Mouse (Mus musculus) CH12.LX (cell line): ENCODE results near the gene Cilp. TPM values are rescaled to one million over a fixed set of nuclear protein-coding genes. Genes with fewer than 3 reads are reported as not detected.

Experiments
- DNase-seq: peaks from one replicate; pipeline ENCODE4 v3.0.0-alpha.2; 2013; ENCODE audit errors: extremely low read depth
- H3K27ac ChIP-seq: 2 replicates; pipeline ENCODE4 v1.5.1; 2012; ENCODE audit warnings: low read depth, mild to moderate bottlenecking, control low read depth, moderate library complexity; ENCODE audit not compliant: insufficient read depth
- H3K27me3 ChIP-seq: replicated peaks from 2 replicates; pipeline ENCODE3; 2012; ENCODE audit warnings: inconsistent platforms
- H3K36me3 ChIP-seq, 2 experiments: replicated peaks in 1 of 2; 2 replicates each; pipeline versions ENCODE3 to v1.6.1; 2012; ENCODE audit warnings: inconsistent platforms in 1 of 2, low read length in 1 of 2, mild to moderate bottlenecking in 1 of 2, mixed read lengths in 1 of 2, moderate library complexity in 1 of 2; ENCODE audit not compliant: control insufficient read depth in 1 of 2, insufficient read depth in 1 of 2
- H3K4me1 ChIP-seq, 2 experiments: 2 replicates each; pipeline ENCODE4 v1.6.1; 2012; ENCODE audit warnings: inconsistent platforms in 1 of 2, moderate library complexity in 1 of 2; ENCODE audit not compliant: insufficient read depth in 2 of 2, control insufficient read depth in 1 of 2
- H3K4me2 ChIP-seq: 2 replicates; pipeline ENCODE4 v1.6.1; 2012; ENCODE audit warnings: low read depth, mild to moderate bottlenecking, control low read depth; ENCODE audit not compliant: poor library complexity, insufficient read depth, severe bottlenecking
- H3K4me3 ChIP-seq, 3 experiments: fragments of 150-350 bp in 1 of 3; sonication (generic) in 1 of 3; replicated peaks in 1 of 3; 2 replicates each; pipeline versions ENCODE3 to v1.5.1; 2011 to 2012; ENCODE audit warnings: low read depth in 2 of 3, low read length in 2 of 3, mild to moderate bottlenecking in 2 of 3, moderate library complexity in 2 of 3, control low read depth in 1 of 3, improper control_type of control experiment in 1 of 3, inconsistent platforms in 1 of 3, mixed read lengths in 1 of 3; ENCODE audit not compliant: poor library complexity in 1 of 3
- H3K79me2 ChIP-seq: replicated peaks from 2 replicates; pipeline ENCODE4 v1.6.1; 2012; ENCODE audit warnings: mild to moderate bottlenecking, moderate library complexity; ENCODE audit not compliant: control insufficient read depth, poor library complexity, insufficient read depth, severe bottlenecking; ENCODE audit errors: extremely low read depth
- H3K9ac ChIP-seq: 2 replicates; pipeline ENCODE4 v1.6.1; 2012; ENCODE audit warnings: low read depth, mild to moderate bottlenecking, control low read depth, moderate library complexity; ENCODE audit not compliant: insufficient read depth
- H3K9me3 ChIP-seq: replicated peaks from 2 replicates; pipeline ENCODE3; 2012; ENCODE audit warnings: low read length, inconsistent platforms, mixed read lengths
- CHD2 ChIP-seq: IDR thresholded peaks from 2 replicates; pipeline ENCODE4 v1.6.1; 2011; ENCODE audit warnings: low read length, improper control_type of control experiment
- CTCF ChIP-seq, 2 experiments: IDR thresholded peaks in 1 of 2; conservative IDR thresholded peaks in 1 of 2; 2 replicates each; pipeline ENCODE4 v1.5.1; 2011 to 2012; ENCODE audit warnings: low read depth in 2 of 2, low read length in 2 of 2, improper control_type of control experiment in 1 of 2, inconsistent platforms in 1 of 2, mild to moderate bottlenecking in 1 of 2, moderate library complexity in 1 of 2
- ETS1 ChIP-seq: conservative IDR thresholded peaks from 2 replicates; pipeline ENCODE4 v1.6.1; 2012; ENCODE audit warnings: low read depth, mild to moderate bottlenecking, inconsistent platforms, low read length, improper control_type of control experiment, moderate library complexity
- GABPA ChIP-seq: IDR thresholded peaks from 2 replicates; pipeline ENCODE4 v1.6.1; 2012; ENCODE audit warnings: low read depth, low read length, improper control_type of control experiment, inconsistent platforms; ENCODE audit not compliant: insufficient replicate concordance
- HCFC1 ChIP-seq: IDR thresholded peaks from 2 replicates; pipeline ENCODE4 v1.6.1; 2012; ENCODE audit warnings: low read depth, mild to moderate bottlenecking, inconsistent platforms, low read length, improper control_type of control experiment
- JUN ChIP-seq: IDR thresholded peaks from 2 replicates; pipeline ENCODE4 v1.6.1; 2011; ENCODE audit warnings: low read depth, mild to moderate bottlenecking, low read length, improper control_type of control experiment, moderate library complexity; ENCODE audit not compliant: insufficient read depth
- KAT2A ChIP-seq: IDR thresholded peaks from 2 replicates; pipeline ENCODE4 v1.6.1; 2012; ENCODE audit warnings: low read length, improper control_type of control experiment, inconsistent platforms; ENCODE audit not compliant: insufficient replicate concordance
- MAFK ChIP-seq: IDR thresholded peaks from 2 replicates; pipeline ENCODE4 v1.6.1; 2011; ENCODE audit warnings: low read length, improper control_type of control experiment; ENCODE audit not compliant: insufficient replicate concordance
- MAX ChIP-seq: IDR thresholded peaks from 2 replicates; pipeline ENCODE4 v1.6.1; 2011; ENCODE audit warnings: low read length, improper control_type of control experiment
- MEF2A ChIP-seq: IDR thresholded peaks from 2 replicates; pipeline ENCODE4 v1.6.1; 2014; ENCODE audit warnings: low read depth, mild to moderate bottlenecking, inconsistent platforms, low read length, improper control_type of control experiment, borderline replicate concordance
- MXI1 ChIP-seq: IDR thresholded peaks from 2 replicates; pipeline ENCODE4 v1.6.1; 2011; ENCODE audit warnings: mild to moderate bottlenecking, low read depth, low read length, improper control_type of control experiment
- NELFE ChIP-seq: IDR thresholded peaks from 2 replicates; pipeline ENCODE4 v1.6.1; 2011; ENCODE audit warnings: low read depth, low read length, improper control_type of control experiment
- POLR2A ChIP-seq: IDR thresholded peaks from 2 replicates; pipeline ENCODE4 v1.6.1; 2011; ENCODE audit warnings: low read depth, mild to moderate bottlenecking, improper control_type of control experiment, low read length
- POLR2AphosphoS2 ChIP-seq: IDR thresholded peaks from 2 replicates; pipeline ENCODE4 v1.6.1; 2011; ENCODE audit warnings: low read depth, low read length, improper control_type of control experiment
- RAD21 ChIP-seq: IDR thresholded peaks from 2 replicates; pipeline ENCODE4 v1.6.1; 2011; ENCODE audit warnings: low read depth, mild to moderate bottlenecking, low read length, improper control_type of control experiment, moderate library complexity
- RCOR1 ChIP-seq: conservative IDR thresholded peaks from 2 replicates; pipeline ENCODE4 v1.6.1; 2012; ENCODE audit warnings: low read depth, mild to moderate bottlenecking, inconsistent platforms, low read length, improper control_type of control experiment
- SIN3A ChIP-seq: IDR thresholded peaks from 2 replicates; pipeline ENCODE4 v1.6.1; 2012; ENCODE audit warnings: low read length, improper control_type of control experiment, inconsistent platforms
- SMC3 ChIP-seq: IDR thresholded peaks from 2 replicates; pipeline ENCODE4 v1.6.1; 2011; ENCODE audit warnings: low read depth, low read length, improper control_type of control experiment
- ZC3H11A ChIP-seq: IDR thresholded peaks from 2 replicates; pipeline ENCODE4 v1.6.1; 2012; ENCODE audit warnings: low read depth, mild to moderate bottlenecking, inconsistent platforms, low read length, improper control_type of control experiment
- ZKSCAN1 ChIP-seq: IDR thresholded peaks from 2 replicates; pipeline ENCODE4 v1.6.1; 2012; ENCODE audit warnings: low read depth, inconsistent platforms, low read length, improper control_type of control experiment, borderline replicate concordance
- dilution Hi-C: fragments of 300-500 bp; cut with MboI; formaldehyde crosslinking; loops from 2 replicates; pipeline ENCODE4 v1.14.3; 2020; ENCODE audit warnings: low sequenced_read_pairs; ENCODE audit not compliant: extremely low pct_unique_long_range_greater_than_20kb, extremely low pct_ligation_motif_present
- in situ Hi-C: fragments of 300-500 bp; cut with MboI; formaldehyde crosslinking; loops from 3 replicates; pipeline ENCODE4 v1.14.3; 2019; ENCODE audit warnings: low sequenced_read_pairs, low pct_ligation_motif_present, low pct_unique_long_range_greater_than_20kb, mixed read lengths
- polyA plus RNA-seq: library from polyadenylated mRNA; unstranded; fragments of >175 nt; gene quantifications from 2 replicates; pipeline ENCODE4 v1.2.1, GENCODE M21; 2012; ENCODE audit warnings: low read depth; ENCODE audit not compliant: insufficient read length
- total RNA-seq, 2 experiments: library from RNA; depleted of rRNA; stranded (reverse); fragments of 300-350 nt in 1 of 2; fragments of >200 nt in 1 of 2; gene quantifications; 2 replicates each; pipeline ENCODE4 v1.2.3; 2012 to 2014

Cilp gene
- total and polyA plus RNA-seq, 3 experiments = not detected

- DNase-seq = no peak
- H3K36me3 ChIP-seq = peaks cover 40 to 73% of the 10 kb centered on the region in 2 experiments
- H3K27me3 ChIP-seq = no peaks in the 10 kb centered on the region
- TF ChIP-seq SMC3 (no peak), ZKSCAN1 (no peak), RCOR1 (no peak), KAT2A (no peak), ZC3H11A (no peak), MEF2A (no peak), POLR2A (no peak), SIN3A (no peak), NELFE (no peak), CHD2 (no peak), MAFK (no peak), GABPA (no peak), CTCF (conservative IDR thresholded peaks at IDR 0.05 in 1 of 2, IDR thresholded peaks at IDR 0.05 in 1 of 2; ENCODE audit: low read depth in 2 of 2, low read length in 2 of 2) (no peak)
- no peak overlapping the region for H3K9ac ChIP-seq
- dilution Hi-C loops = no loop called here
- H3K4me1 ChIP-seq = no peaks in the 10 kb centered on the region
- H3K79me2 ChIP-seq = no peaks in the 10 kb centered on the region
- H3K9me3 ChIP-seq = no peaks in the 10 kb centered on the region
- no peak overlapping the region for H3K4me3 ChIP-seq
- in situ Hi-C loops = no loop called here
- no peak overlapping the region for H3K4me2 ChIP-seq
- H3K27ac ChIP-seq = no peak overlapping the region
Observed at GRCm38 (mm10) chr9:65312669-65313357, 47.8 kb downstream of the Cilp start.

DNA sequence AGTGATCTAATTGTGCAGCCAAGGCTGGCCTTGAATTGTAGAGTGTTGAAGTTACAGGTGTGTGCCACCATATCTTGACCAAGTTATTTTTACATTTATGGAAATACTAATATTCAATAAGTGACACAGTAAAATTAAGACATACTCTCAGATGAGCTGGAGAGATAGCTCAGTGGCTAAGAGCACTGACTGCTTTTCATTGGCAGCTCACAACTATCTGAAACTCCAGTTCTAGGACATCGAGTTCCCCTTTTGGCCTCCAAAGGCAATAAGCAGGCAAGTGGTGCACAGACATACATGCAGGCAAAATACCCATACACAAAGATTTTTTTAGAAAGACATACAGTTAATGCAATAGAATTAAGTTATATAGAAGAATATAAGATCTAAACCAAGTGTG, 48.9 kb downstream of the Cilp start:
- no peak overlapping the region for H3K27ac ChIP-seq
- peaks cover 41 to 72% of the 10 kb centered on the region in 2 experiments for H3K36me3 ChIP-seq
- no peak for DNase-seq
- dilution Hi-C loops = no loop called here
- H3K4me2 ChIP-seq = no peak overlapping the region
- no peaks in the 10 kb centered on the region for H3K4me1 ChIP-seq
- H3K4me3 ChIP-seq = no peak overlapping the region
- TF ChIP-seq HCFC1 (no peak), MAX (no peak), JUN (no peak), ETS1 (no peak), NELFE (no peak), RAD21 (no peak), RCOR1 (no peak), POLR2AphosphoS2 (no peak), CHD2 (no peak), MXI1 (no peak)
- H3K79me2 ChIP-seq = no peaks in the 10 kb centered on the region
- in situ Hi-C loops = no loop called here
- H3K9me3 ChIP-seq = no peaks in the 10 kb centered on the region
- no peaks in the 10 kb centered on the region for H3K27me3 ChIP-seq
- no peak overlapping the region for H3K9ac ChIP-seq
